Mouse (Mus musculus) spleen, adult 18-20 months (tissue): ENCODE measurements around the gene Hsd11b1.
A peak's percentile ranks its signal among the peaks of the same experiment; 100 is the strongest.
"Not testable (repeated sequence)": the region's sequence is repeated elsewhere in the genome, so short reads cannot be mapped to it uniquely, and the experiment has no call there.

Experiments used
- DNase-seq, 2 experiments: peaks; one replicate each; pipeline ENCODE4 v3.0.0; 2022; ENCODE audit warnings: mixed read lengths in 2 of 2

The Hsd11b1 gene

GRCm38 (mm10) chr1:193278414-193279045 lies 14.7 kb upstream of the Hsd11b1 start:
- DNase-seq = no peak

- no peak for DNase-seq
Measured at GRCm38 (mm10) chr1:193274407-193275071, 10.7 kb upstream of the Hsd11b1 start.

GRCm38 (mm10) chr1:193272916-193273601 lies 9.2 kb upstream of the Hsd11b1 start, which contains the start of gene G0s2:
G0s2 (minus strand) TSS chr1:193273217.
- DNase-seq = peak in 1 of 2 experiments; percentile 21

- DNase-seq = no peak
Measured at GRCm38 (mm10) chr1:193272137-193272915, 8.5 kb upstream of the Hsd11b1 start.

GRCm38 (mm10) chr1:193270965-193271763 lies 7.3 kb upstream of the Hsd11b1 start:
- no peak for DNase-seq

- DNase-seq = no peak
Measured at GRCm38 (mm10) chr1:193265734-193266133, 1.9 kb upstream of the Hsd11b1 start.

GRCm38 (mm10) chr1:193263026-193263907 lies 608 bp downstream of the Hsd11b1 start:
- no peak for DNase-seq

GRCm38 (mm10) chr1:193261897-193262548 lies 1.9 kb downstream of the Hsd11b1 start:
- no peak for DNase-seq

- DNase-seq = no peak
Measured at GRCm38 (mm10) chr1:193259559-193259958, 4.3 kb downstream of the Hsd11b1 start.

GRCm38 (mm10) chr1:193256621-193257098 lies 7.2 kb downstream of the Hsd11b1 start:
- no peak for DNase-seq

- no peak for DNase-seq
Measured at GRCm38 (mm10) chr1:193256289-193256577, 7.6 kb downstream of the Hsd11b1 start.

GRCm38 (mm10) chr1:193255488-193256288 lies 8.2 kb downstream of the Hsd11b1 start:
- DNase-seq = peak; percentile 39 to 74

- DNase-seq = no peak
Measured at GRCm38 (mm10) chr1:193255032-193255431, 8.8 kb downstream of the Hsd11b1 start.

- not testable (repeated sequence) for DNase-seq
Measured at GRCm38 (mm10) chr1:193253895-193254294, 10.0 kb downstream of the Hsd11b1 start.

- no peak for DNase-seq
Measured at GRCm38 (mm10) chr1:193252616-193253015, 11.3 kb downstream of the Hsd11b1 start.

GRCm38 (mm10) chr1:193251386-193251785 lies 12.5 kb downstream of the Hsd11b1 start:
- DNase-seq = no peak

- DNase-seq = no peak
Measured at GRCm38 (mm10) chr1:193250026-193250425, 13.8 kb downstream of the Hsd11b1 start.

GRCm38 (mm10) chr1:193244235-193244634 lies 19.6 kb downstream of the Hsd11b1 start:
- no peak for DNase-seq

GRCm38 (mm10) chr1:193243571-193244193 lies 20.2 kb downstream of the Hsd11b1 start:
- DNase-seq = no peak
